Mouse (Mus musculus) C2C12 (cell line): ENCODE data around the gene Gm8369.

Source experiments
- CEBPB ChIP-seq: IDR thresholded peaks from one replicate; pipeline ENCODE4 v1.6.1; 2011; ENCODE audit warnings: low read depth, mild to moderate bottlenecking, control low read depth, moderate library complexity
- CTCF ChIP-seq: IDR thresholded peaks from one replicate; pipeline ENCODE4 v1.5.1; 2011; ENCODE audit not compliant: control insufficient read depth, insufficient read depth, insufficient read length

GRCm38 (mm10) chr19:11494519-11494918 is 8.8 kb downstream of the Gm8369 start:
- TF ChIP-seq CTCF (no peak), CEBPB (no peak)
